Mouse (Mus musculus): ENCODE data around the gene Fyn. TPM values are rescaled to one million over a fixed set of nuclear protein-coding genes. Genes with fewer than 3 reads are reported as not detected.

Fyn gene
- polyA plus RNA-seq, 1 experiment = 21.0 TPM

DNA sequence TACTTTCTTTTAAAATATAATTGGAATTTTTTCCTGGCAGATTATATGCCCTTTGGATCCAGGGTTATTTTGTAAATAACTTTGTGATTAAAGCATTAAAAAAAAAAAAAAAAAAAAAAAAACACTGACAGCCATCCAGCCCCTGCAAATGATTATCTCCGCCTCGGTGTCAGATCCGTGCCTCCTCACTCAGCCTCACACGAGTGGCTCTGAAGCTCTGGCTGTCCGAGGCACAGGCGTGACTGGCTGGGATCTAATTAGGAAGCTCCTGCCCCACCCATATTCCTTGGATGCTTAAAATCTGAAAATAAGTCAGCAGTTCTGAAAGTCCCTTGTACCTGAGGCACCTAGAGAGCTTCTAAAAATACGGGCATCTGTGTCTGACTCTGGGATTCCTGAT, 164.2 kb downstream of the Fyn start:
- no peak for TF ChIP-seq GATA1 (IDR thresholded peaks at IDR 0.05; ENCODE audit: low read length)

DNA sequence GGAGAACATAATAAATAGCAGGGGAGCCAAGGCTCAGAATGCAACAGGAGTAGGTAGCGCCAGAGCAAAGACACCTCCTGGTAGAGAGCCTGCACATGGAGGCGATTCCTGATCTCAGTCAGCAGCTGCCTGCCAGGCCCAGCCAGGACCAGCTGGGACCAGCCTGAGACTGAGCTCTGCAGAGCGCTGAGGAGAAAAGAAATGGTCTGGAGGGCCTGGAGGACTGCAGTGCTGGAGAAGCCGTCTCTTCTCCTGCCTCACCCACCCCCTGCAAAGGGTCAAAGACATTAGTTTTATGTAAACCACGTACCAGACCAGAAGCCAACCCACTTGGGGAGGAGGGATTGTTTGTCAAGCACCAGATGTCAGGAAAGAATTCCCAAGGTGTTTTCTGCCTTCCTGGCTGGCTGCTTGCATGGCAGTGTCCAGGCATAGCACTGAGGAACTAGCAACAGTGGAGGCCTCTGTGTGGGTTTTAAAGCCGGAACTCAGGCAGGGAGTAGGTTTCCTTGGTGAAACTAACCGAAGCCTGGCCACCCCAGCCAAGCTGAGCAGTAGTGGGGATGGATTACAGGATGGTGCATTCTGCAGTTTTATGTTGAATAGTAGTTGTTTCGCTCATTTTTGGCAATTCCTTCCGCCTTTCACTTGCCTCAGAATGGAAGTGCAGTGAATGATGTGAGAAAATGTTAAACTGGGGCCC, 165.8 kb downstream of the Fyn start:
- TF ChIP-seq GATA1 (IDR thresholded peaks at IDR 0.05; ENCODE audit: low read length) = no peak

DNA sequence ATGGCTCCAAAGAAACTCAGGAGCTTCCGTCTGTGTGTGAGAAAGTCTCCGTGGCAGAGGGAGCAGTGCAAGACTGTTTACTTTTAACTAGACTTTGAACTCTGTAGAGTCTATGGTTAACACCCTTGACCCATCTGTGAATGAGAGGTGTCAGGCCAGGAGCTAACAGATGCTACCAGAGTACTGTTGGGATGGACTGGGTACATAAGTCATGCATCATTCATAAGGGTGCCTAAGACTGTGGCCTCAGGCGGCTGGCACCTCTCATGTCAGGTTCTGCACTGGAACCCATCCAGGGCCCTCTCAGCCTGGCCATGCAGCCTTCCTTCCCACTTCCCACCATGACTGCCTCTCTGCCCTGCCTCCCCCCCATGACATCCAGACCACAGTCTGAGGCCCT, 166.7 kb downstream of the Fyn start:
- TF ChIP-seq GATA1 (IDR thresholded peaks at IDR 0.05; ENCODE audit: low read length) = no peak

DNA sequence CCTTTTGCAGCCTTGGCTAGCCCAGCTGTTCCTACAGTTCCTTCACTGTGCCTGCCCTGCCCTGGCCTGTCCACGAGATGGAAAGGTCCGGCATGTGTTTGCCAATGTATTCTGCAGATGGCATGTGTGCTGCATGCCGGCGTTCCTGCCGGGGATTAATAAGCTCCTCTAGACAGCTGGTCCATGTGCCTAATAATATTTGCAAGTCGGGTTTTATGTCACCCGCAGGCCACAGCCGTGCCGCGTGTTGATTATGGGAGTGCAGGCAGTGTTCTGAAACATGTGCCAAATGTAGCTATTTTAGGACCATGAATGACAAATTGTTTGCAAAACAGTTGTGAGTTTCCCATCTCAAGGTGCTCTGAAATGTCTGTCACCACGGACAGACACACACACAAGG, 167.6 kb downstream of the Fyn start:
- TF ChIP-seq GATA1 (IDR thresholded peaks at IDR 0.05; ENCODE audit: low read length) = no peak

DNA sequence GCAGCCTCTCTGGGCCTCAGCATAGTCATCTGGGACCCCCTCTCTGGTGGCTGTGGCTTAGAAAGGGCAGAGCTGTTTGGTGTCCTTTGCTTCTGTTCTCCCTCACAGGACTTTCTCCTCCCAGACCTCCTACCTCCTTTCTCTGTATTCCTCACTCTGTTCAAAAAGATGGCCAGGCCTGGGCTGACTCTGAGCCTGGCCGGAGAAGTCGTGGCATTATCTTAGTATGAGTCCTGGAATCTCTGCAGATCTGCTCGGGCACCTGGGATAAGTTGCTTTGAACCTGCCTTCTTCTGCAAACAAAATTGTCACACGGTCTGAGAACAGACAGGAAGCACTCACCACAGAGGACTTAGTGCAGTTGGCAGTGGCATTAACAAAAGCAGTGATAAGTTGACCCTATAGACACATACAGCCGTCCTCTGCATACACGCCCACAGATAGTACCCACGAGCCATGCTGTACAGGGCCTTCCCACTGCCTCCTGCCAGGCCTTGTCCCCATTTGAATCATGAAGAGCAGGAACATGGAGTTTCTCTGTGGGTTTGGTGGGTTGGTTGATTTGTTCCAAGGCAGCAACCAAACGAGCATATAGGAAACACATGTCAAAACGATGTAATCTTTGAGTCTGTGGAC, 171.5 kb downstream of the Fyn start:
- TF ChIP-seq GATA1 (IDR thresholded peaks at IDR 0.05; ENCODE audit: low read length) = no peak

DNA sequence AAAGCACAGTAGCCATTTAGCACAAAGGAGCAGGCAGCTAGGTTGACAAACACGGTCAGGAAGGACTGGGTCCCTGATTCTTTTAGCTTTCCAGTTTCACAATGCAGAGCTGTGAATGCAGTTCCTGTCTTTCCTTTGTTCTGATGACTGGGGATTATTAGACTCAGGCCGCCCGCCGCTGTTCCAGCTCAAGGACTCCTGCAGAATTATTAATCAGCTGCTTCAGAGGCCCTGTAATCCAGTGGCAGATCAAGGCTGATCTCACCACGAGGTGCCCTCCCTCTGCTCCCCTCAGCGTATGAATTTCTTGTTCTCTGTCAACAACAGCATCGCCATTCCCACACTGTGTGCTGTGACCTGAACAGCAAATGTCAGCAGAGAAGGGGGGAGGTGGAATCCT, 172.3 kb downstream of the Fyn start:
- TF ChIP-seq GATA1 (IDR thresholded peaks at IDR 0.05; ENCODE audit: low read length) = no peak

DNA sequence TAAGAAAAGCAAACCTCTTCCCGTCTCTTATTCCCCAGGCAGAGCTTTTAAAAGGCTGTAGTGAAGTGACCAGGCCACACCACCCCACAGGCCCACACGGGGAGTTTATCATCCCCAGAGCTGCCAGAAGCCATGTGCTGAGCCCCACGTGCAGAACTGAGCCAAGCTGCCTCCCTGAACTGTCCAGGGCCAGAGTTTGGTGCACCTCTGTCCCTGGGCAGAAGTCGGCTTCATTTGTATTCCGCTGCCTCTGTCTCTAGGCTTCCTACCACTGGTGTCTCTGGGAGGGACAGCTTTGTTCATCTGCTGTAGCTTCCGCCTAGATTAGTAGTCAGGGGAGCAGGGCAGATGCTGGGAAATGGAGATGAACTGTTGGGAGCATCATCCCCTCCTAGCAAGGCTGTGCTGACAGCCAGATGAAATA, 172.8 kb downstream of the Fyn start:
- no peak for TF ChIP-seq GATA1 (IDR thresholded peaks at IDR 0.05; ENCODE audit: low read length)

DNA sequence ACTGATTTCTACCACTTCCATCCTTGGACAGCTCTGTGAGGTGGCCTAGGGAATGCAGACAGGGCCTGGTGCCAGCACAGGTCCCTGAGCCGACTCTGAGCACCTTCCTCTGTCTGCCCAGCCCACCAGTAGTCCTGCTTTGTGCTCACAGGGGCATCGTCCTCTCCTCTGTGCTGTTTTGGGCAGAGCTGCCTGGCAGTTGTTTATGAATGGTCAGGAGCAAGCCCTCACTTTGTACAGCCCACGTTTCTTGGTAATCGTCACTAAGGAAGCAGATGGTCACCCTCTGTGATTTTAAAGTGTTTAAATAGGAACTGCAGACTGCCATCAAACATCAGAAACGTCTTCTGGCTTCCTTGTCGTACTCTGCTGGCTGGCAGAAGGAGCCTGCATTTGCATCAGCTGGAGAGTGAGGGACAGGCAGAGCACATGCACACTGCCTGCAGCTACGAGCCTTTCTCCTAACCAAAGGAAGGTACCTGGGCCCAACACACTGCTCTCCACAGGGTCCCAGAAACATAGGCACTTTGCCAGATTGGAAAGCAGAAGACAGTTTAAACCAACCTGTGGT, 173.4 kb downstream of the Fyn start:
- TF ChIP-seq GATA1 (IDR thresholded peaks at IDR 0.05; ENCODE audit: low read length) = no peak

DNA sequence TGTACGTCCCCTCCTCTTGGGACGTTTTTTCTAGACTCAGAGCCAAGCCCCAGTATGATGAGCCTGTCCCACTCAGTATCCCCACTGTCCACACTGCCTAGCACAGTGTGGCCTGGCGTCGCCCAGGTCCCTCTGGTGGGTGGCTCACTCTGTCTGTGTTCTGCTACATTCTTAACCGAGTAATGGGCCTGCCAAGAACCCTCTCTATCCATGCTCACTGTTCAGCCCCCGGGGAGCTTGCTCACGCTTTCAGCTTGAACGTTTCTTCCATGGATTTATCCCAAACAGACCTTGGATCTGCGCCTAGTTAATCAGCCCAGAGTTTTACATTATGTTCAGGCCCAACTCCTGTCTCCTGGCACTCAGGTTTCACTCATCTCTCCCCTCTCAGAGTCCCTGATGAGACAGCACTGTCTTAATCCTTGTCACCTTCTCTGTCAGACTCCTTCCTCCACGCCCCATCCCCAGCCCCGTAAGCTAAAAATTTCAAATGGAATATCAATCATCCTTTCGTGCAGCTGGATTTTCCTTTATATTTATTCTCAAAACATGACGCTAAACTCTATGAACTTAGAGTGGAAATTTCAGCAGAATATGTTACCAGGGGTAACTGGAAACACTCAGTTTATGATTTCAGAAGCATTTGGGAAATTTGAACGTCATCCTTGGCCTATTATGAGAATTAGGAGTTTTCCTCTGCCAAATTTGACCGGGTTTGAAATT, 174.0 kb downstream of the Fyn start:
- no peak for TF ChIP-seq GATA1 (IDR thresholded peaks at IDR 0.05; ENCODE audit: low read length)

DNA sequence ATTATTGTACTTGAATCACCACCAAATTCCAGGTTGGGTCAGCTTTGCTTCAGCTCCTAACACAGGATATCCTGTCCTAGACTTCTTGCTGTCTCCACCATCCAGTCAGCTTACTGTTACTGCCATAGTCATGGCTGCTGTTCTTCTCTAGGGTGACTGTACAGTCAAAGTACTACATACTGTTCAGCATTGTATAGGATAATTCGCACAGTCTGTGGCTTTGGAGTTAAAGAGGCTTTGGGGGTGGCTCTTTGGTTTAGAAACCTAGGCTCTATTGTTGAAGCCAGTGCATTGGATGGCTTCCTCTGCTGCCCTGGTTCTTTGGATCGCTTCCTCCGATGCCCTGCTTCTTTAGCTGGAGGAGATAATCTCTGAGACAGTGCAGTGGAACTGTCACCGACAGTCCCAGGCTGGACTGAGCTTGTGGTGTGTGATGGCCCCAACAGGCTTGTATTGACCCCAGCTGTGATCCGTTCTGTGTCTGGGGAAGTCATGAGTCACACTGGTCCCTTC, 174.7 kb downstream of the Fyn start:
- TF ChIP-seq GATA1 (IDR thresholded peaks at IDR 0.05; ENCODE audit: low read length) = no peak

DNA sequence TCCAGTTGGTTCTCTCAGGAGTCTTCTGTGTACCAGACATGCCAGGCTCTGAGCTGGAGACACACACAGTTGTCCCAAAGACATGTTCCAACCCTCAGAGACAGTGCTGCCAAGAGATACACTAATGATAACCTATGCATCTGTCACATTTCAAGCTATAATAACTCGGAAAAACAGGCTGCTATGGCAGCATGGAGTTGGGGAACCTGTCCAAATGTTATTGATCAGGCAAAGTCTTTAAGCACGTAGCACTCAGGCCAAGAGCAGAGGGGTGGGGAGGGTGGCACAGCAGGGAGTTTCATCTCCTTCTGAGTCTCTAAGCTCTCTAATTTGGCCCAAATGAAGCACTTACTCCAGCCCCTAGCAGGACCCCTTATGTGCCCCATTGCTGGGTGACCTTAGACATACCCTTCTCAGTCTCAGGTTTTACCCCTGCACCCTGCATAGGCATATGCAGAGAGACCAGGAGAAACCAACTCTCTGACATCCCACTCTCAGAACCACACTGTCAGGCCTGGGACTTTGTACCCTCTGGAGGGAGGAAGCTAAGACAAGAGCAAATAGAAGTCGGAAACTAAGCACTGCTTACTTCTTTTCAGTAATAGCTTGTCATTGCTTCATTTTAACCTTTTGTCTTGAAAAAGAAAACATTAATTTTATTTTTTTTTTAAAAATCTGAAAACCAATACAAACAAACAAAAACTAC, 178.9 kb downstream of the Fyn start:
- no peak for TF ChIP-seq GATA1 (IDR thresholded peaks at IDR 0.05; ENCODE audit: low read length)

DNA sequence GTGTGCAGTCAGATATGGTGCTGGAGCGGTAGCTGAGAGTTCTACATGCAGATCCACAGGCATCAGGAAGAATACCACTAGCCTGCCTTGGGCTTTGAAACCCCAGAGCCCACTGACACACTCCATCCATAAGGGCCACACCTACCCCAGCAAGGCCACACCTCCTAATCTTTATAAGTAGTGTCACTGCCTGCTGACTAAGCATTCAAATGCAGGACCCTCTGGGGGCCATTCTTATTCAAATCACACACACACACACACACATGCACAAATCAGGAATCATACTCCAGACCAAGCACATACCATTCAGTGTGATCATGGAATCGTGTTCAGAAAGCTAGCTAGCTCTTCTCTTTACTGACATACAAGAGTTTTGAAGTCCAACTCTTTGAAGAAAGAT, 182.1 kb downstream of the Fyn start:
- no peak for TF ChIP-seq GATA1 (IDR thresholded peaks at IDR 0.05; ENCODE audit: low read length)

DNA sequence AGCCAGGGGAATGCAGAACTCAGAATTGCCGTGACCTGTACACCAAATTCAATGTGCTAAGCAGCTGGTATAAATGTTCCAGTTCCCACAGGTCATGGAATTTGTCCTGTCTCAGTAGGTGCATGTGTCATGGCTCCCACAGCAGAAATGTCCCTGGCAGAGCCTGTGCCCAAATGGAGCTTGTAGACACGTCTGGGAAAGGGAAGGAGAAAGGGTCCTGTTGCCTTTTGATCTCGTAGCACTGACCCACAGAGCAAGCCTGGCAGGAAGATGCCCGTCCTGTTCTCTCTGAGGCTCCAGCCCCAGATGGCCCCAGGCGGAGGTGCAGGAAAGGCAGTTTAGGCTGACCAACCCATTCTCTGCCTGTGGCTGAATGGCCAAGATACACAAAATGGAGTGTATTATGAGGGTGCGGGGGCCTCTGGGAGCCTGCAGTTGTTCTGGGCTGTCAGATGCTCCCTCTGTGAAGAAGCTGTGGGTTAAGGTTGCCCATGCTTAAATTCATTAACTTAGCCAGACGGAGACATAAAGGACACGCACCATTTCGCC, 183.1 kb downstream of the Fyn start:
- TF ChIP-seq GATA1 (IDR thresholded peaks at IDR 0.05; ENCODE audit: low read length) = no peak

DNA sequence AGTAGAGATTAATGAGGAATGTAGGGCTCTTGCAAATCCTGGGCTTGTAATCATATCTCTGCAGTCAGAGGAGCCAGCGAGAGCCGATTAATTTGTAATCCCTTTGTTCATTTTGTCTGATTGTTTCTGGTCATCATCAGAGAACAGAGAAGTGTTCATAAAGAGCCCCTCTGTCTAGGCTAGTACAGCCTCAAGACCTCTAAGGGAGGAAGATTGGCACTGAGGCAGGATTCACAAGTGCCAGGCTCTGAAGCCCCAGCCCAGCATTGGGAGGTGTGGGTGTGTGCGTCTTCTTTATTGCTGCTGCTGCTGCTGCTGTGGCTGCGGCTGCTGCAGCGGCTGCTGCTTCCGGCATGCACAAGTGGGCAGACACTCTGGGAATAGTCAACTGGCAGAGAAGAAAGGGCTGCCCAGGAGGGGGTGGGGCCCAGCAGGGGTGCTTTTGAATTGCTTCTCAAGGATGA, 183.7 kb downstream of the Fyn start:
- TF ChIP-seq GATA1 (IDR thresholded peaks at IDR 0.05; ENCODE audit: low read length) = no peak

DNA sequence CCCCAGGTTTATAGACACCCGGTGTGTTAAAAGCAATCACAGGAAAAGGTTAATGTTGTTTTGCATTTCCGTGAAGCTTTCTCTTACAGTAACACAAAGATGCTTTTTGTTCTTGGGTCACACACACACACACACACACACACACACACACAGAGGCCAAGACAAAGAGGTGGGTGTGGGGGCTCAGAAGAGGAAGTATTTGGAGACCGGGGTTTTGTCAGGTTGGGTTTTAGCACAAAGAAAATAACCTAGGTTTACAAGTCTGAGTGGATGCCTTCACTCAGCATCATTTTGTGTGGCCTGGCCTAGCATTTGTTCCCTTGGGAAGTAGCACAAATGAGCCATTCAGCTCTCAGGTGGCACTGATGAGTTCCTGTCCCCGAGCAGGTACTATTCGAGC, 184.2 kb downstream of the Fyn start:
- no peak for TF ChIP-seq GATA1 (IDR thresholded peaks at IDR 0.05; ENCODE audit: low read length)
